Mouse (Mus musculus): ENCODE measurements around the gene Ttc27.

Ttc27 gene

DNA sequence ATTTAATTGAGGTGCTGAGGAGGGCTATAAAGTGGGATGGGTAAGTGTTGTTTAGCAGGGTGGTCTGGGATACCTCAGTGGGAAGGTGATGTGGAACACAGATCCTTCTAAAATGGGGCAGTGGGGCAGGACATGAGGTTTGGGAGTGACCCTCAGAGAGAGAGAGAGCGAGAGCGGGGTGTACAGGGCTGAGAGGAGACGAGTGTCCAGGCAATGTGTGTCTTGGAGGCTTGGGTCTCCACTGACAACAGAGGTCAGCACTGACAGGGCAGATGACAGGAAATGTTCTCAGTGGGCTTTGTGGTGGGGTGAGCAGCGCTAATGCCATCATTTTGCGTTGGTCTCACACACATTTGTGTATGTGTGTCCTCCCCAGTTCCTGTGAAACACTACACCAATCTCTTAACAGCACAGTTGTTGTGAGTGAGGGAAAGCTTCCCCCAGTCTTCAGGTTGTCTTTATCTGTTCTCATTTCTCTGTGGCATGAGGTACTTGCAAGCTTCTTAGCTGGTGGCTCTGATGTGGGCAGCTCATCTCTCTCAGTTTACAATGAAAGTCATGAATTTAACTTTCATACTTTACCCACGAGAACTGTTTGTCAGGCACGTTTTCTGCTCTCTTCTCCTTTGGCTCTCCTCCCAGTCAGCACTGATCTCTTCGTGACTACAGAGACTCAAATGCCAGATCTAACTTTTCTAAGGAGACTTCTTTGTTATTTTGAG is 35.5 kb downstream of the Ttc27 start:
- DNase-seq (ENCODE audit: low read depth in 2 of 2, low spot score in 2 of 2), result no peak

DNA sequence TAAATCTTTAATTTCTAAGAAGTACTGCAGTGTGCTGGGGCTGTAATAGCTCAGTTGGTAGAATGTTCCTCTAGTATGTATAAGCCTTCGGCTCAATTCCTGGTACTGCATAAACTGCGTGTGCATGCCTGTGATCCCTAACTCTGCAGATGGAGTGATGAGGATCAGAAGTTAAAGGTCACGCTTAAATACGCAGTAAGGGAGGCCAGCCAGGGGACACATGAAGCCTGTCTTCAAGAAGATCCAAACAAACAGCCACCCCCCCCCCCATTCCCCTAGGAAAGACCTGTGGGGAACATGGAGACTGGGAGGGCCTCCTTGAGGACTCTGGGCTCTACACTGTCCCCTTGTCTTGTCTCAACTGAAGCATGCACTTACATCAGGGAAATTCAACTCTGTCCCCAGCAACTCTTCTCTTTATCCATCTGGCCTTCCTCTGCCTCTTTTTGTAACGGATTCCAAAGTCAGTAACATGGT is 36.1 kb downstream of the Ttc27 start:
- no peak for DNase-seq (ENCODE audit: low read depth in 2 of 2, low spot score in 2 of 2)

DNA sequence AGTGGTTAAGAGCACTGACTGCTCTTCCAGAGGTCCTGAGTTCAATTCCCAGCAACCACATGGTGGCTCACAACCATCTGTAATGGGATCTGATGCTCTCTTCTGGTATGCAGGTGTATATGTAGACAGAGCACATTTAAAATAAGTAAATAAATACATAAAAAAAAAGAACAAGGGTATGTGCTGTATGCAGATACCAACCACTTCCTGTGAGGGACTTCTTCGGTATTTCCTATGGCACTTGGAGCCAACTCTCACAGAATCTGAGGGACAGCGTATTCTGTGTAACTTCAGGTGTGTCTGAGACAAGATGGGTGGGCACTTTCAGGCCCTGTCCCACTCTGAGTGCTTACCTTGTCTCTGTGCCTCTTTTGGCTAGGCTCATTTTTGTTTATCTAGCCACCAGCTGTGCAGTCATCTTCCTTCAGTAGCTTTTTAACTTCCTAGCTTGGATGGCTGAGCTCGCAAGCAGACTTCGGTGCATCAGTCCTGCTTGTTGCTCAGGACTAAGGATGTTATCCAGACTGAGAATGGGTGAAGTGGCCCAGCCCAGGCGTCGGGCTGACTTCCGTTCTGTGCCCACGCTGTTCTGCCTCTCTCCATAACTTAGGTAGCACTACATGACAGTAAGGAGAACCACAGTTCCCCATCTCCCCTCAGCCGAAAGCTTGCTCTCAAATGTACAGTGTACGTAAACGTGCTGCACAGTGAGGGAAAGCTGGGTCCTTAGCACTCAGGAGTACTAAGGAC is 37.0 kb downstream of the Ttc27 start:
- no peak for DNase-seq (ENCODE audit: low read depth in 2 of 2, low spot score in 2 of 2)

DNA sequence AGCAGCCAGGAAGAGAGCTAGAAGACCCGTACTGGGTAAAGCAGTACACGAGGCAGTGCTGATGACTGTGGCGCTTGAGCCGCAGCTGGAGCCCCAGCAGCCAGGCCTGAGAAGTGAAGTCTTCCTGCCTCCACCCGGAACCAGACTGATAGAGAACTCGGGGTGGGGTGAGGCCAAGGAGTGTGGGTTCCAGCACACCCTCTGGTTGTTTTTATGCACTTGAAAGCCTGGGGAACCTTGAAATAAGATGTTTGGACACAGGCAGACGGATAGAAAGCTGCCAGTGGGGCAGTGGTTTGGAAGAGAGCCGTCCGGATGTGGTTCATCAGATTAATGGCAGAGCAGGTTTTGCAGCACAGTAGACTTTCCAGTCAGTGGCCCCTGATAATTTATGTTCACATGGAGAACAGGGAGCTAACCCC is 51.9 kb downstream of the Ttc27 start:
- DNase-seq (ENCODE audit: low read depth in 2 of 2, low spot score in 2 of 2), result peak in 1 of 2 experiments; percentile 10

DNA sequence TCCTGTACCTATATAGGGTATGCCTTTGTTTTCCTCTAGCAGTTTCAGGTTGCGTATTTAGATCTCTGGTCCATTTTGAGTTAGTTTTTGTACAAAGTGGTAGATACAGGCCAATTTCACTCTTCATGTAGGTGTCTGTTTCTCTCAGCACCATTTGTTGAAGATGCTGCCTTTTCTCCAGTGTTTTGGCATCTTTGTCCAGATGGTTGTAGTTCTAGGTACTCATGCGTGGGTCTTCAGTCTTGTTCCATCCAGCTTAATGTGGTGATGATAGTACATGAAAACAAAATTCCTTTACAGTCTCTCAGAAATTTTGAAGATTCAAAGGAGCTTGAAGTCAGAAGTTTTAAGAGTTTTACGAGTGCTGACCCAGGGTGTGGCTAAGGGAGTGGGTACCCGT is 54.8 kb downstream of the Ttc27 start:
- DNase-seq (ENCODE audit: low read depth in 2 of 2, low spot score in 2 of 2), result no peak

DNA sequence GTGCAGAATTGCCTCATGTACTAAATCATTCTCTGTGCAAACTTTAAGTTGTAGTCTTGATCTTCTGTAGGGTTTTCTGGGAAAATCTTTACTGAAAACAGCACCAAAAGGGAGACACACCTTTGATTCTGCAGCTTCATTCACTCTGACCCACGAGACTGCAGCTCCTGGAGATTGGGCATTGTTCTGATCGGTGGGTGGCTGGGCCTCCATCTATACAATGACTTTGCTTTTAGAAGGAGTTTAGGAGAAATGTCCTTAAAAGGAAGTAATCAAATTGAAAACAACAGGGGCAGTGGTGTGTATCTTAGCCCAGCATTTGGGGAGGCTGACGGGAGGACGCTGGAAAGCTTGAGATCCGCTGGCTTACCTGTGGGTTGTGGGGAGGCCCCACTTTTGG is 56.0 kb downstream of the Ttc27 start:
- no peak for DNase-seq (ENCODE audit: low read depth in 2 of 2, low spot score in 2 of 2)

DNA sequence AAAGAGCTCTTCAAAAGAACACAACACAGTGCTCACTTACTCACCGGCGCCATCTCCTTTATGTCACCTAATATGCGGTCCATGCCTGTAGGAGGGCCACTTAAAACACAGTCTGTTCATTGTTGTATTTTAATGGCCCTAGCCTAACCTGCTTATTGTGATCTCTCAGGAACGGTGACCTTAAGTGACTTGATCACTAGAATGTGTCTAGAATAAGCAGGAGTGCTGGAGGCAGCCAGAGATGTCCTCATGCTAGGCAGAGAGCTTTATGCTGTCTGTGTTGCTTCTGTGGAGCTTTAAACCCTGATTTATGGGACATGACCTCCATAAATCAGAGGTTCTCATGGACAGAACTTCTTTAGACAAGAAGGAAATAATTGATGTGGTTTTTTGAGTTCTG is 62.6 kb downstream of the Ttc27 start:
- DNase-seq (ENCODE audit: low read depth in 2 of 2, low spot score in 2 of 2), result no peak

DNA sequence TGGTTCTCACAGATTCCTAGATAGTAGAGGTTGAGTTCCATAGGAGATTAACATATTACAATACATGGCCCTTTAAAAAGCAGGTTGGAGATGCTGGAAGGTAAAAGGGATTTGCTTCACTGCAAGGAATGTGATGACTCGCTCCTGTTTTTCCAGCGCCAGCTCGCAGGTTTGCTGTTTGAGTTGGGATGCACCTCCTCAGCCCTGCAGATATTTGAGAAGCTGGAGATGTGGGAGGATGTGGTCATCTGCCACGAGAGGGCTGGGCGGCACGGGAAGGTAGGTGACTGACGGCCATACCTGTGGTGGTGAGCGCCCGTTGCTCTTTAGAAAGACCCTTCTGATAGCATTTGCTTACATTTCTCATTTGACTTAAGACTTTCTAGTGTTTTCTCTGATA is 63.1 kb downstream of the Ttc27 start:
- DNase-seq (ENCODE audit: low read depth in 2 of 2, low spot score in 2 of 2), result no peak

DNA sequence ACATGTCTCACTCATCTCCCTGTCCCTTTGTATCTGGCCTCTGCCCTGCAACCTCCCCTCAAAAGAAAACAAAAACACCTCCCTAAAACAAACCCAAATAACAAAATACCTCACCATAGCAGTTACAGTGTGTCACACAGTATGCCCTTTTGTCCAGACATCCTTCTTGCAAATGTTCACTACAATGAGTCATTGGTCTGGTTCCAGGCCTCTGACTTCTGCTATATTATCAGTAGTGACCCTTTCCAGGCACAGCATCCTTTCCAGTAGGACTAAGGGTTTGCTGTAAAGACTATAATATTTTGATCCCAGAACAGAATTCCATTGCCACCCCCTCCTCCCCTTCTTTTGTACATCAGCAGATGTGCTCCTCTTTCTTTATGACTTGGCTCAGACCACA is 64.4 kb downstream of the Ttc27 start:
- no peak for DNase-seq (ENCODE audit: low read depth in 2 of 2, low spot score in 2 of 2)

DNA sequence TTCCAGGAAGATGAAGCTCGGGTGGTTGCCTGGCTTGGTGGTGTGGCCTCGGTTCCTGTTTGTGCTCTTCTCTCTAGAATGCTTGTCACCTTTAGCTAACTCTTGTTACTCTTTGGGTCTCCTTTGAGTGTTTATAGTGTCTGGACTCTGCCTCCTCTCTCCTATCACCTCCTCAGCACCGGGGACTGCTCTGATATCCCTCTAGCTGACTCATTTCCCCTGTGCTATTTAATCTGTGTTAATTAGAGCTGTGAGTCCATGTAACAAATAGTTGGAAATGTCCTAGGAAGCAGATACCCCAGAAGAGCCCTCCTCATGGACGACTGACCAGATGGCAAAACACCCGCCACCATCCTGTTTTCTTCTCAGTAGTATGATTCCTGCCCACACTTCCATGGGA is 68.1 kb downstream of the Ttc27 start:
- no peak for DNase-seq (ENCODE audit: low read depth in 2 of 2, low spot score in 2 of 2)

DNA sequence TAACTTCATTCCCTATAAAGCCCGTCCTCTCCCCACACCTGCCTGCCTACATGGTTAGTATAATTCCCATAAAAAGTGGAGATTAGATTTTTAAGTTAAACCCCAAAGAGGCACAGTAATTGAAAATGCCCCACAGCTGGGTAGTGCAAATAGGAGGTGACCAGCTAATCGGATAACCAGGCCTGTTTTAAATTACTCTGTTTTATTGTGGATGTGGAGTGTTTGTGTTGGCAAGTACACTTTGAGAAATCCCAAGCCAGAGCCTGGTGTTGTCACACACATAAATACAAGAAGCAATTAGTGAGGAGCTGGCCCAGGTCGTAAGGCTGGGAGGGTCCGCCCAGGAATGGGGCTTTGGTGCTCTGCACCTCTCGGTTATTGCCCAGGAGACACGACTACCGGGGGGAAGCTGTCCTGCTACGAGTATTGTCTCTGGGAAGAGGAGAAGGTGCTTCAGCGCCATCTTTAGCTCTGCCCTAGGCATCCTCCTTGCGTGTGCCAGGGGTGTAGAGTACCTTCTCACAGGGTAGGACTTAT is 68.7 kb downstream of the Ttc27 start:
- DNase-seq (ENCODE audit: low read depth in 2 of 2, low spot score in 2 of 2), result no peak

DNA sequence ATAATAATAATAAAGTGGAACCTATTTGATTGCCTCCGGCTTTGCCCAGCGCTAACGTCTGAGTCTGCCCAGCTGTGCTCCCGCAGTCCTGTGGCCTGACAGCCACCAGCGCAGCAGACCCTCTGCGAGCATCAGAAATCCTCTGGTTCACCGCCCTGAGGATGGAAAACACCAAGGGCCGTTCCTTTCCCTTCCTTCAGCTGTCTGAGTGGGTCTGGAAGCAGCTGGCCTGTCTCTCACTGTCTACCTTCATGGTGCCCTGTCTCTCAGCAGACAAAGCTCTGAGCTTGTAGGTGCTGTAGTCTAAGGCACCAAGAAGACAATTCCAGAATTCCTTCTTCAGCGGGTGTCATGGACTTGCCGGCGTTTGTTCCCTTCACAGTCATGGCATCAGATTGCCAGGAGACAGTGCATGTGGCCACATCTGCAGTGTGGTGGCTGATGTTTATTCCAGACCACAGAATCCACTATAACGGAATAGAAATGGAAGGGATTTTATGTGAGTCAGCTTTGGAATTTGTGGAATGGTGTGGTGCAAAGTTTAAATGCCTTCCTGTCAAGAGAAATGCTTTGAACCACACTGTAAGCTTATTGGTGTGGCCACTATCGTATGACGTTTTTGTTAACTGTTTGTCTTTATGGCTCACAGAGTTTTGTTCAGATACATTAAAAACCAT is 78.6 kb downstream of the Ttc27 start:
- DNase-seq (ENCODE audit: low read depth in 2 of 2, low spot score in 2 of 2), result no peak

DNA sequence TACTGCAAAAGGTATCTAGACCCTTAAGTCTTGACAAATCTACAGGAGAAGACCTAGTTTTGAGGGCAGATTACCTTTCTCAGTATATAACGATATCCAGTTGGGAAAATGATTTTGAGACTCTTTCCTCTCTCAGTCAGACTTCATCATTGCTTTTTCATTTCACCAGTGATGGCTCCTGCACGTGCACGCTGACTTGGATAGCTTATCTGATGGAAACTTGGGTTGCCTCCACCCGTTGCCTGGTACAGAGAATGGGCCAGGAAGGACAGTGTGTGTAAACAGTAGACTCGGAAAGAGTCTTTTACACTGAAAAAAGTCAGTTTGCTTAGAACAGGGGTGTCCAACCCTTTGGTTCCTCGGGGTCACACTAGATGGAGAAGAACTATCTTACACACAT is 82.3 kb downstream of the Ttc27 start:
- no peak for DNase-seq (ENCODE audit: low read depth in 2 of 2, low spot score in 2 of 2)

DNA sequence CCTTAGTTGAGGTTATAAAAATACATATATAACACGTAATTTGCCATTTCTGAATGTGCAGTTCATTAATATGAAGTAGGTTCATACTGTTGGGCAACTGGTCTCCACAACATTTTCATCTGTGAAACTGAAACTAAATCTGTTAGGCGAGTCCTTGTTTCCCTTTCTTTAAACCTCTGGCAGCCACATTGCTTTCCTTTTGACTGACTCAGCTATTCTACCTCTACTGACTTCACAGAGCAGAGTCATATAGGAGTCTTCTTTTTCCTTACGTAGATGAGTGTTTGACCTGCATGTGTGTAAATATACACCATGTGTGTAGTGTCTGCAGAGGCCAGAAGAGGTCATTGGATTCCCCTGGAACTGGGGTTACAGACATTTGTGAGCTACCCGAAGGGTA is 85.2 kb downstream of the Ttc27 start:
- DNase-seq (ENCODE audit: low read depth in 2 of 2, low spot score in 2 of 2), result no peak

DNA sequence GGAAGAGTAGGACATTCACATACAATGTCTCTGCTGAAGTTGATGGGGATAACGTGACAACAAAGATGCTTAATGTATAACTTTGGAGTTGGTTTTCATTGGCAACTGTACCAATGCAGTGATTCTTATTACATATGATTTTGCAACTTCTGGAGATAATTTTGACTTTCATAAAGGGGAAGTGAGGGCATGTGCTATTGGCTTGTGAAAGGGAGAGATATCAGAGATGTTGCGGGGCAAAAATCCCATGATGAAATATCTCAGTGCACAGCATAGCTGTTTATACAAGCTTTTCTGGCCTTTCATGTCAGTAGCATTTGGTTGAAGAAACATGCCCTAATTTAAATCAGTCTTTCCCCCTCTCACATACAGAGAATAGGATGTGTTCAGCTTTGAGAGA is 86.3 kb downstream of the Ttc27 start:
- DNase-seq (ENCODE audit: low read depth in 2 of 2, low spot score in 2 of 2), result no peak

DNA sequence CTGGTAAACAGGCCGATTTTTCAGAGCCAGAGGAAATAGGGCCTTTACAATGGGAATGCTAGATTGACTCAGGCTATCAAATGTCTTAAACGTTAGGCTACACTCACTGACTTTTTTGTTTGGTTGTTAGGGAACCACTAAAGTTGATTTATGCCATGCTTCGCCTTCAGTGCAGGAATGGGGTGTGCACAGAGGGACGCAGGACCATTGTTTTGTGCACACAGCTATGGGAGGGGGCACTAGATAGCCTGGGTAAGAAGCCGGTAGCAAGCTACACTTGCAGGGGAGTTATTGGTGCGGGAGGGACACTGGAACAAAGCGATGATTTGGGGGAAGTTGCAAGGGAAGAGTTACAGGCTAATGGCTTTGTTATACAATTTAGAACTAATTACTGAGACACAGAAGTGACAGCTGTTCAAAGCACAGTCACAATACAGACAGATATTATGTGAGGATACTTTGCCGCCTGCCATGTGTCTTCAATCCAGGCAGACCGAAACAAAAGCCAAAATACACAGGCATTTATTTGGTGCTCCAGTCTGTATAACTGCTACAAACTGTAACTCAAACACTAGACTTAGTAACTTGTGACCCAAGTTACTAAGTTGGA is 86.9 kb downstream of the Ttc27 start:
- DNase-seq (ENCODE audit: low read depth in 2 of 2, low spot score in 2 of 2), result no peak

DNA sequence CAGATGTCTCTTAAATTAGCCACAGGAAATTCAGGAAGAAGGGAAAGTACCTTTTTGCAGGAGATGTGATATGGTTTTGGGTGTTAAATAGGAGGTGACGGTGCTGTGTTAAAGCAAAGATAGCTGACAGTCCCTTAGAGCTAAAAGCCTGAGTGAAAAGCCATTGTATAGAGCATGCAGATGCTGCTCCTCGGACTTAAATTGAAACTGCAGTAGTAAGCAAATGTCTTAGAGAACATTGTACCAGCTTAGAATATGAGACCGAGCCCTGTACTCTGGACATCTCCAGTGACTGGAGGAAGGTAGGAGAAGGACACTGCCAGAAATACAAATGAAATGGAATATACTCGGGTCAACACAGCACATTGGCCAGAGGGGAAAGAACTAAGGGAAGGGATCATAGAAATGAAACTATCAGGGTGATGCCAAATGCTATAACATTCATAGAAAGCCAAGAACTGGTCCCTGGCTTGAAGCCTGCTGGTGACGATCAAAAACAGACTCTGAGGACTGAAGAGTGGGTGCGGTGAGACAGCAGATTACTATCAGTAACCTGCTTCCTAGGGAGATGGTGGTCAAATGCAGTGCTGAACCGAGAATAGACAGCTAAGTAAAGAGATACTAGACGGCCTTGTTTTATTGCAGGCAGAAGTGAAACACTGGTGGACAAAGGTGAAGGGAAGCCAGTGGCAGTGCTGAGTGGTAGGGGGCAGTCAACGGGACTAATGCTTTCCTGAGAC is 90.1 kb downstream of the Ttc27 start:
- DNase-seq (ENCODE audit: low read depth in 2 of 2, low spot score in 2 of 2), result no peak

DNA sequence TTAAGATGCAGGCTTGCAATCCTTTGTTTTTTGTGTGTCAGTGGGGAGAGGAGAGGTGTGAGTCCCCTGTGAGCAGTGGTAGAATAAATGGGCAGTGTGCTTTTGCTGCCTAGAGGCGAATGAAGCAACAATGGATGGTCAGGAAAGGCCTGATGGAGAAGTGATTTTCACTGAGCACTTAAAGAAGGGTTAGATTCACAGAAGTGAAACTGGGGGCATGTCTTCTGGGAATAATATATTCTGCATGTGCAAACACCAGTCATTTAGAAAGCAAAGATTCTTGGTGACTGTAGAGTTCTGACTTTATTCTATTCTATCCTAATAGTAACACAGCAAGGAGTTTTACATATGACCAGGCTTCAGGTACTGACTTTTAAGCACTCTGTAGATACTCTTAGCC is 90.8 kb downstream of the Ttc27 start:
- no peak for DNase-seq (ENCODE audit: low read depth in 2 of 2, low spot score in 2 of 2)

DNA sequence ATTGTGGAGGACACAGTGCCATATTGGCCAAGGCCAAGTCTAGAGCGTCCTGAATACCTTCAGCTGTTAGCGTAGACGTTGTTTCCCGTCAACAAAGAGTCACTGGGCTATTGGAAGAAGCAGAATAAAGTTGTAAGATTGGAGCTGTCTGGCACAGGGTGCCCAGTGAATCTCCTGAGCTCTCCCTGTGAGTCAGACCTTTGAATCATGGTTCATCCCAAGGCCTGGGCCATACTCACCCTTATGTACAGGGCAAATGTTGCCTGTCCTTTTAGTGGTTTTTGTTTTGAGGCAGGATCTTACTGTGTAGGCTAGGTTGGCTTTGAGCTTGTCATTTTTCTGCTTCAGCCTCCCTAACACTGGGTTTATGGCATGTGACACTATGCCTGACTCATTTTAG is 91.4 kb downstream of the Ttc27 start:
- DNase-seq (ENCODE audit: low read depth in 2 of 2, low spot score in 2 of 2), result no peak

DNA sequence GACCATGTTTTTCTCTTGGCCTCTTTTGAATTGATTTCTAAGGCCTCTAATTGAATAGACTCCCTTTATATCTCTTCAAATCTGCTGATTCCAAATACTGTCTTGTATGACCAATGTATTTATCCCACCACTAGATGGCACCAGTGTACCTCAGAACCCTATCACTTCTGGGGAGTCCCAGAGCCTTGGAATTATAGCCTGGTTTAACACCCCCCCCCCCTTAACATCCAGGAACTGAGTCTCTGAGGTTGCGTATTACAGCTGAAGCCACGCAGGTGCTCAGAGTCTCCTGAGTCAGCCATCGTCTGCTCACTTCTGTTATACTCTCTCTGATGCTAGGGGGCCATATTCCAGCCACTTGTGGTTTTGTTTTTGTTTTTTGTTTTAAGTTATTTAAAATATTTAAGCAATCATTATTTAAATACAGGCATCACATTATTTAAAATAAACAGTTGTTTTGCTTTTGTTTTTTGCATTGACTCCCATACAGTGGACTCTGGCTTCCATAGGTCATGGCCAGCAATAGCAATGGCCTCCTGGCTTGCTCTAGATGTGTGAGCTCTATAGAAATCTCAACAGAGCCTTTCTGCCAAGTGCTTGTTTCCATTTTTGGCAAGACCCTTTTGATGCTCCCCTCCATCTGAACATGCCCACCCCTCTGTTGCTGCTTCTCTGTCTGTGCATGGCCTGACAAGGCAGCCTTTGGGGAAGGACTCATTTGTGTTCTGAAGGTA is 93.5 kb downstream of the Ttc27 start:
- DNase-seq (ENCODE audit: low read depth in 2 of 2, low spot score in 2 of 2), result peak in 1 of 2 experiments; percentile 2
